Mouse (Mus musculus): Measurements from ENCODE around the gene Hfe2.

DNA sequence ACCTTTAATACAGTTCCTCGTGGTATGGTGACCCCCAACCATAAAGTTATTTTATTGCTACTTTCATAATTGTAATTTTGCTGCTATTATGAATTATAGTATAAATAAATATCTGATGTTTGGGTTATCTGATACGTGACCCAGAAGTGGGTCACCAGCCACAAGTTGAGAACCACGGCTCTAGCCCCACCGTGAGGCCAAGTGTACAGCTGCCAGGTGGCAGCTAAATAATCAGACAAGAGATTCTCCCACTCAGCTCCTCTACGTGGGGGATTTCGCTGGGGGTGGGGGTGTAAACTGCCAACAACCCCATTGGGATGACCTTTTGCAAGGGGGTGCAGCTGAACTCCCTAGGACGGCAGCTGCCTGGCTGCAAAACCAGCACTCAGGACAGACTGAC lies 7.1 kb downstream of the Hfe2 start:
- TF ChIP-seq CTCF (IDR thresholded peaks at IDR 0.05; ENCODE audit: low read depth) (no peak), EP300 (IDR thresholded peaks at IDR 0.05; ENCODE audit: low read depth) (no peak)

All from liver, embryonic 14.5 days (tissue).